Mouse (Mus musculus) T-helper 1 cell (primary cell): ENCODE results near the gene Hand2.

ENCODE experiments used
- in situ Hi-C: fragments of 300-600 bp; cut with MboI, MseI; formaldehyde crosslinking; loops from one replicate; pipeline ENCODE4 v1.15.1; 2025; ENCODE audit warnings: high pct_unique_total_duplicates

Gene Hand2

DNA sequence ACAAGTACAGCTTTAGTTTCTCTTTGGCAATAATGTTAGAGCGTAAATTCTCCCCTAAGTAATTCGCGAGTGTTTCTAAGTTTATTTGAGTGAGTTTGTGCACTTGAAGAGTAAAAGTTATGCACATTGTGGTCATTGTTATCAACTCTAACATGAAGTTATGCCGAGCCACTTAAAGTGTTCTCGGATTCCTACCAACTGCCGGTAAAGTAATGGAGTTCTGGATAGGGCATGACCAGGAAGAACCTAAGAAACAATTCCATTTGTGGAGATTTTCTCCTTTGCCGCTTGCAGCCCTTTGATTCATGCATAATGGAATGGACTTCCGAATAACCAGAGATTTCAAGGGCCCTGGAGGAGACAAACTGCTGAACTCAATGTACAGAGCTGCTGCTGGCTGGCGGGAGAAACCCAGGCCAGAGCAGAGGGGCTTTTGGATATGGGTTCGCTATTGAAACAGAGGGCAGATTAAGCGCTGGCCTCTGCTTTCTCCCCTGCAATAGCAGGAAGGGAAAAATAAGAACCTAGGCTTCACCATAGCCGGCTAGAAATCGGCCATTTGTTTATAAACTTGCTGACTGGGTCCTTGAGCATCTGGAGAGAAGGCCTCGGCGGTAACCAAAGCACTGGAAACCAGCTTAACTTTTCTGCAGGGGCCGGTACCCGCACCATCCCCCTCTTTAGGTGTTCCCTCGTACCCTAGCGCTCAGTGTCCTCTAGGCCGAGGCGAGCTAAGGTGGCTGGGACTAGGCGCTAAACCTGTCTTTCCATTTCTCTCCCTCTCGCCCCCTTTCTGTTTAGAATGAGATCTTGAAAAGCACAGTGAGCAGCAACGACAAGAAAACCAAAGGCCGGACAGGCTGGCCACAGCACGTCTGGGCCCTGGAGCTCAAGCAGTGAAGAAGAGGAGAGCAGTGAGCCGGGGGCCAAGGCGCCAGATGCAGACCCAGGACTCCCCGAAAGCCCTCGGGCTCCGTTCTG, 2.5 kb downstream of the Hand2 start:
- in situ Hi-C loops = loop anchor here (25.0 kb wide), 1 partner anchor 786 kb away; no protein-coding TSS in a partner anchor

DNA sequence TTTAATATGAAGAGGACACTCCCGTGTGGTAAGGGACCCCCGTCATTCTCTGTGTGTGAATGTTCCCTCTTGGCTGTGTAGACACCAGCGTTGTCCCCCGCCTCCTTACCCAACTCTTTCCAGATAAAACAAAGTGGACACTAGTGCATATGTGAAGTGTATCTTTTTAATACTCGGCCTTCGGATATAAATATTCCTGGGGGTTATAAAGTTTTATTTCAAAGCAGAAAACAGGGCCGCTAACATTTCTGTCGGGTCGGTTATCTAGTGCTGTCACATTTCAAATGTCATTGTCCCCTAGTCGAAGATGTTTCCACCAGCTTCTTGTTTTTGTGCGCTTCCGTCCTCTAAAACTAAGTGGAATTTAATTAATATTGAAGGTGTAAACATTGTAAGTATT, 3.3 kb downstream of the Hand2 start:
- in situ Hi-C loops = loop anchor here (25.0 kb wide), 1 partner anchor 787 kb away; no protein-coding TSS in a partner anchor

DNA sequence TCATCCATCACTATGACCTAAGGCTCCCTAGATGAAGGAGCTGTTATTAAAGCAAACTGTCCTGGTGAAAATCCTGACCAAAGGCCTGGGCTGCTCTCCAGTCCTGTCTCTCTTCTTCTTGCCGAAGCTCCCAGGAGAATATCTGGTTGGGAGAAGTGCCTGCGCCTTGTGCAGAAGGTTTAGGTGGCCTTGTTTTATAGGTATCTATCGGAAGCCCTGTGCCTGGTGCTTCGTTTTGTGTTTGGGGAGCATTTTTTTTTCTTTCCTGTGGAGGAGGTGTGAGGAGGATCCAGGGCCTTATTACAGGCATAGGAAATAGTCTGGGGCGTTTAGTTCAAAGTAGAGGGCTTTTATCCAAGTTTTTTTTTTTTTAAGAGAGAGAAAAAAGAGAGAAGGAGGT, 3.9 kb downstream of the Hand2 start:
- in situ Hi-C loops = loop anchor here (25.0 kb wide), 1 partner anchor 787 kb away; no protein-coding TSS in a partner anchor

DNA sequence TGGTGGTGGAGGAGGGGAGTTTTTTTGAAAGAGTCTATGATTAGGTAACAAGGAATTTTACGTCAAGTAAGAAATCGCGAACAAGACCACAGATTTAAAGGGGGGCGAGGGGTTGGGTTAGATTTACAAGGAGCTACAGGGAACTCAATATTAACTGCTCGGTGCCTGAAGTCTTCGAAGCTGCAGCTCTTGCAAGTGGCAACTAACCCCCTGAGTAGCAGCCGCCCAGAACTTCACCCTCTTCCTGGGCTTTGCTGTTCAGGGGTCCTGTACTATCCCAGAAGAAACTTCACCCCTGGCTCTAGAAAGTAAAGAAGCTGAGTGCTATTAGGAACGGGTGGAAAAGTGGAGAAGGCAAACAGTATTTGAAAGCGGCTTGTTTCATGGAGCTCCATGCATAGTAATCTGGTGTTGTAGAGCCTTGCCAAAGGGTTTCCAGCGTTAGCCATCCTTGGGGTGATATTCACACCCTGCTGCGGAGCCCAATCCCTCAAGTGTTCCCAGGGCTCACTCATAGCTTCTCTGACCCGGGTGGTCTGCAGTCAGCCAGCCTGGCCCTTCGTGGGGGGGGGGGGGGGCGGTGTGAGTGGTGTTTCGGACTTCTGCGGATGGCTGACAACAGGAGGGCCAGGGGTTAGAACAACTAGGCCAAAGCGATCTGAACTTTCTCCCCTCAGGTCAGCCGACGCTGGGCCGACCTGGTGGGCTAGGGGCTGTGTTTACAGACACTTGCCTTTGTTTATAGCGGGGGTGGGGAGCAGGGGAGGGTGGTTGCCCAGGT, 4.5 kb downstream of the Hand2 start:
- in situ Hi-C loops = no loop called here

DNA sequence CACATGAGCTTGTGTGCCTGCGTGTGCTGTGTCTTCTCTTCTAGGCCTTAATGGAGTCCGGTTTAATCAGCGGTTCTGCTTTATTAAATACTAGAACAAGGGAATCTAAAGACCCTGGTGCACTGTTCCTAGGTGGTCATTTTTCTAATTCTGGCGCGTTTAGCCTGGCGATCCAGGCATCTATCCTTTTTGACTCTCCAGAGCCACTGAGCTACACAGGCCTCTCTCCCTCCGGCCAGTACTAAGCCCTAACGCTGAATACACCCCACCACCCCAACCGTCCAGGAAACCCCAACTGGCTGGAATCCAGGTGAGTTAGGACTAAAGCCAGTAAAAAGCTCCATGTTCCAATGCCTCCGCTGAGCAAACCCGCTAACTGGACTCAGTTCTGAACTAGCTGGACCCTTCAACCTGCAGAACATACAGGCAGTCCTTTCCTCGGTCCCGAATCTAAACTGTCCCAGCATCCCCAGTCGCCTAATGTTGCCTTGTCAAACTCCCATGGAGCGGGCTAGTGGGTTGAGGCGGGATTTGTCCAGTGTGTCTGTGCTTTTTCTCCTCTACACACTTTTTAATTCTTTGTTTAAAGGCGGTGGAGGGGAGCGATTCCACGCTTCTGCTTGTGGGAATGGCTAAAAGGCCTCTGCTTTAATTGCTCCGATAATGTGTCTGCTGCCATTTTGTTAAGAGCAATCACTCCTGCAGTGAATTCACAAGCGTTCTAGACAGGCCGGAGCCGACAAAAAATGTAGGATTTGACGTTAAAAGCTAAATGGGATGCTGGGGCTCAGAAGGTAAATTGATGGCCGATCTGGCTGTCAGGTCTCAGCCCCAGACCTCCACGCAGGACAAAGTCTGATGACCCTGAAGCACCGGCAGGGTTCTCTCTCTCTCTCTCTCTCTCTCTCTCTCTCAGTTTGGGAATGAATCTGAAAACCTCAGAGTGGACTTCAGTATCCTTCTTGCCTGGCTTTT, 5.6 kb downstream of the Hand2 start:
- in situ Hi-C loops = no loop called here

DNA sequence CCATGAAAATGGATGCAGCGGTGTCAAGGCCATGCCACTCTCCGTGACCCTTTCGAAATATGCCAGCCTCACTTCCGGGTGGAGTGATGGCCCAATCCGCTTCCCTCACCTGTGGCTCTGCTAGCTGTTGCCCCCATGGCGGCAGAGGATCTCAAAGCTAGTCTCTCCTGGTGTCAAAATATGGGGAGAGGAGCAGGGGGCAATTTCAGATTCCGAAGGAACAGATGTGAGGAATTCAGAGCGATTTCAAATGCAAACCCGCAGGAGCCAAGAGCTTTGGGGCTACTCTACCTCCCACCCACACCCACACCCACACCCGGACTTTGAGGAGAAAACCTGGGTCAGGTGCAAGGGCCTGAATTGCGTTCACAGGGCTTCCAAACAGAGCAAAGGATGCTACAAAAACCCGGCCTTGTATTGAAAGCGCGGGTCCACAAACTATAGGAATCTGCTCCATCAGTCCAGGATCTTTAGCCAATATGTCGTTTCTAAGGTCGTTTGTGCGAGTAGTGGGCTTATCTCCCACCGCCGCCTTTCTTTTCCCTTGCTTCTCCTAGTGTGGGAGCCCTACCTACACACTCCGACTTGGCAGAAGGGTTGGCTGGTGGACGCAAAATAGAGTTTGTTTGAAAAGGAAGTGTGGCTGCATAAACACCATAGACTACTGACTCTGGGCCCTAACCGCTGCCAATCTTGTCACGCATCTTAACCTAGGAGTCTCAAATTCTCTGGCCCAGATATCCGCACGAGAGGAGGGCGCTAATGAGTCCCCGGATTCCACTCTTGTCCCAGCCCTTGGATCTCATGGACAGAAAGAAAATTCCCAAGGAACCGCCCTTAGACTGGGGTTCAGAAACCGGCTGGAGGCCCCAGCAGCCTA, 6.7 kb downstream of the Hand2 start:
- in situ Hi-C loops = no loop called here

DNA sequence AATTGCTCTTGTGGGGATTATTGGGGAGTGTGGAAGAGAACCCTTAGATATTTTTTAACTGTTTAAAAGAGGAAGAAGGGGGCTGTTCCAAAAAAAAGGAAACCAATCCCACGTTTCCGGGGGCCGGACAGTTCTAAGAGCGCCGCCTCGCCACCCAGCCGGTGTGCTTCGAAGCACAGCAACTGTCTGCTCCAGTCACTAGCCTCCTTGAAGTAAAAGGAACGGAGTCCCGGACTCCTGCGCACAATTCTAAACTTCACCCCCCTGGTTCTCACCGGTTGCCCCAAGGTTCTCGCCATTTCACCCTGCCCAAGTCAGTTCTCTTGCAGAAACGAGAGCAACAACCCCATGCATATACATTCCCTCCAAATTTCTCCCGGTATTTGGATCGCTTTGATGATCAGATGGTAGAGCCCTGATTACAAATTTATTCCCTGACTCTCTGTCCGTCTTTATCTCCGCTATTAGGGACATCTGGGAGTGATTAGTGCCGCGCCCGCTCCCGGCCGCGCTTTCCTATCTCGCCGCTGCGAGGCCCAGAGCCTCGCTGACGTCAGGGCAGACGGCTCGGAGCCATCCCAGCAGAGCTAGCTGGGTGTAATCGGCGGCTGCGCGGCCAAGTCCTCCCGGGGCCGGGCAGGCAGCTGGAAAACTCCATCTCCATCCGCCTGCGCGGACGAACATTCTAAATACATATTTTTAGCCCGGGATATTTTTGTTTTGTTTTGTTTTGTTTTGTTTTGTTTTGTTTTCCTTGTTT, 7.6 kb downstream of the Hand2 start:
- in situ Hi-C loops = no loop called here

DNA sequence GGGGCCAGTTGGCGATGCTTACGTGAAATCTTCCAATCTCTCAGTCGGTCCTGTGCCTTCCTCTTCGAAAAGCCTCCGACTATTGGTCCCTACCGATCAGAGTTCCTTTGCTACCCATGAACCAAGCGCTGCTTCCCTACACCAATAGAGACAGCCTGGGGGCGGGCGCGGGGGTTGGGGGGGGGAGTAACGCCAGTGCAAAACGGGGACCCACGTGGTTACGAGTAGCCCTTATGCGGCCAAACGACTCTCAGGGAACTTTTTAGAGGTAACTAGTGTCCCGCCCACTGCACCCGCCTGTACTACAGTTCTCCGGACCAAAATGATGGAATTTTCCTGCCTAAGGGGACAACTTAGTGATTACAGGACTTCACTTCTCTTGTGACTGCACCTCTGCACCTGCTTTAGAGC, 8.2 kb downstream of the Hand2 start:
- in situ Hi-C loops = no loop called here

DNA sequence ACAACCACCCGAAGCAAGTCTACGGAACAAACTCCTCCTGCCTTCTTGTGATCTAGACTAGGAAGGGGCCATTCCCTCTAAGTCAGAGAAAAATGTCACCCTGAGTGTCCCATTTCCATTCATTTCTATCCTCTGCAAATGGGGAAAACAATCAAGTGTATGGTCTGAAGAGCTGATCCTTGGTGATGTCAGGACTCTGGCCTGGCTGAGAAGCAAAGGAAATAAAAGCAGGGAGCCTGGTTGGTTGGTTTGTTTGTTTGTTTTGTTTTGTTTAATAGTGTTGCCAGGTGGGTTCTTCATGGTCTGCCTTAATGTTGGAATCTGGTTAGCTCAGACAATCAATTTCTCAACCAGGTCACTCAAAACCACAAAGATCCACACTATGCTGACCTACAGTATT, 9.3 kb downstream of the Hand2 start:
- in situ Hi-C loops = no loop called here

DNA sequence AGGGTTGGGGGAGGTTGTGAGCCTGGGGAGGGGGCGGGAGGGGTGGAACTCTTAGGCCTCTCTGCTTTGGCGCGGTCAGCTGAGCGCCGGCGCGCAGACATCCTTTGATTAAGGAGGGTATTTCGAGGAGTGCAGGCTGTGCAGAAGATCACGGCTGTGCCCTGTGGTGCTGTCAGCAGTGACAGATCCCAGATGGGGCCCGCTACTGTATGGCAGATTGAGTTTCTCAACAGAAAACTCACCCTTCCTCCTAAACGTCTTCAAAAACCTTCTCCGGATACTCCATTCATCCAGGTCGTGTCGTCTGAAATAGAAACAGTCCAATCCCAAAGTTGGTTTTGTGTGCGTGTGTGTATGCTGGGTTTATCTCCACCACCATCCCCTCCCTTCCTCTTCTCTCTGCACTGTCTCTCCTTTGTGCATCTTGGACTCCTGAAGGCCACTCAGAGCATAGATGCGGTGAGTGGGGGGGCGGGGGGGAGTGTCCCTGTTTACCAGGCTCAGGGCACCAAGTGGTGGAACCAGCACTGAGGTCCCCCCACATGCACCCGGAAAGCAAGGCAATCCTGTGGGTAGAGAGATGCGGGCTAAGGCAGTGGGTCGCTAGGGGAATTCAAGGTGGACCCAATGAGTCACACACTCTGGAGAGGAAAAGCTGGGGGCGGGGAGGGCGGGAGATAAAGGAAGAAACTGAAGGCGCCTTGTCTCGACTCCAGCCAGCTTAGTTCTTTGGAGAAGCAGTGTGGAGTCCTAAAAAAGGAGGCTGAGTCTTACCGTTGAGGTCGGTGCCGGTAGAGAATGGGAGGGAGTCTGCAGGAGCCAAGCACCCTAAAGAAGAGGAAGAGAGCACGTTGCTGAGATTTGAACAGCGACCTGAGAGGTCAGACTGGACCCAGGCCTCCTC, 11.2 kb downstream of the Hand2 start:
- in situ Hi-C loops = no loop called here

DNA sequence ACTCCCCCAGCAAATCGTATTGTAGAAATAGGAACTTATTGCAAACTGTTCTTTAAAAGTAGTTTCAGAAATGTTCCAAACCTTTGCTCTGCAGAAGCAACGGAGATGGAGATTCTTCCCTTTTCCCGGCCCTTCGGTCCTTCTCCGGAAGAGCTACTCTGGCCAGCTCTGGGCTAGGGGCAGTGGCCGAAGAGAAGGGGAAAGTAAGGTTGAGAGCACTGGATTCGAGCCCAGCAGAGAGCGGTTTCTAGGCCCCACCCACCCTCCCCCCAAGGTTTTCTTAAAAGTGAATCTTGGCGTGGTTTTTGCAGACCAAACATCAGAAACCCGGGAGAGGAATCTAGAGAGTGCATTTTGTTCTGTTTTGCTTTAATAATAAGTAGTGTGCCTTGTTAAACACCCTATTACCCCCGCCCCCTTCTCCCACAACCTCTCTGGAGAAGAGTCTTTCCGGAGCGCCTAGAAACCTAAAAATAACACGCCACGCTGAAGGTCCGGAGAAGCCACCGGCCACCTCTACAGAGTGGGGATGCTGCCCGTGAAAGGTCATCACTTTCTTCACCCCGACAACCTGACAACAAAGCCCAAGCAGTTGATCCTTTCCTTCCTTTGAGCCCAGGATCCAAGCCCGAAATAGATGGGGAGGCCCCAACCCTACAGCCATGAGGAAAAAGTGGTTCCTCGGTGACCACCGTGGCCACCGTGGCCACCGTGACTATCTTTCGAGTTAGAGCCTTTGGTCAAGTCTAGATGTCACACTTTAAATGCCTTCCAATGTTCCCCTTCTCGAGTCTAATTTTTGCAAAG, 12.1 kb downstream of the Hand2 start:
- in situ Hi-C loops = no loop called here

DNA sequence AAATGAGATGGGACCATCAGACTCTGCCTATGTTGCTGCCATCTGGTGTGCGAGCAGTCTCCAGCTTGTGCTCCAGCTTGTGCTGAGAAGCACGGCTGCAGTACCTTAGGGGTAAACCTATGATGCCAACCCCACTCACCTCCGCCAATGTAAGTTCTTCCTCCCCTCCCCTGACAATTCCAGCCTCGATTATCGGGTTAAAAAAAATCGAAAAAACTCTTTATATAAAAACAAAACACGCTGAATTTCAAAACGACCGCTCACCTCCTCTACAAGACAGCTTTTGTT, 12.6 kb downstream of the Hand2 start:
- in situ Hi-C loops = no loop called here

DNA sequence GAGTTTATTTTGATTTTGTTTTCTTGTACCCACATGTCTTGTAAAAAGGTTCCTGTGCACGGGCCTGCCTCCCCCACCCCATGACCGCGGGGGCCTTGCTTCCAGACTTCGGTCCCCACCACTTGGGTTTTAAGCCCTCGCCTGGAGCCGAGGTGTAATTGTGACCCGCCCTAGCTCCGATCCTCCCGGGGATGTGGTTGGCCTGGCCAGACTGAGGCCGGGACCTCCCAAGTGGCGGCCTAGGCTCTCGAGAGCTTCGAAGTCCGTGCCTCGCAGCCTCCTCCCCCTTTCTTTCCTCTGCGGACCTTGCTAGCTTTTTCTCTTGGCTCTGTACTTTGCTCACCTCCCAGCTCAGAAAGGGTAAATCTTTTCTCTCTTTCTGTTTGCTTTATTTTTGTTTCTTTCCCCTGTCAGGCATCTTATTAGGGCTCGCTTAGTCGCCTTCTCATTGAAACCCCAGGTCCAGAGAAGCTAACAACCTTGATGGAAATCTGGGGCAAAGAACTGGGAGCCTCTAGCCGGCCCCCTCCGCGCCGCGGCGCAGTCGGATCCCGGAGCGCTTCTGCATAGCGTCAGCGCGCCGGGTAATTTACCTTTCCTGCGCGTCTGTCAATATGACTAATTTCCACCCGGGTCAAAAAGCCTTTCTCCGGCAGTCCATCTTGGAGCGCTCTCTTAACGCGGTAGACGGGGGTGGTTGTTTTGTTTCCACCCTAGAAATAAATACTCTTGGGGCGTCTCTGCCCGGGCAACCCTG, 13.2 kb downstream of the Hand2 start:
- in situ Hi-C loops = no loop called here

DNA sequence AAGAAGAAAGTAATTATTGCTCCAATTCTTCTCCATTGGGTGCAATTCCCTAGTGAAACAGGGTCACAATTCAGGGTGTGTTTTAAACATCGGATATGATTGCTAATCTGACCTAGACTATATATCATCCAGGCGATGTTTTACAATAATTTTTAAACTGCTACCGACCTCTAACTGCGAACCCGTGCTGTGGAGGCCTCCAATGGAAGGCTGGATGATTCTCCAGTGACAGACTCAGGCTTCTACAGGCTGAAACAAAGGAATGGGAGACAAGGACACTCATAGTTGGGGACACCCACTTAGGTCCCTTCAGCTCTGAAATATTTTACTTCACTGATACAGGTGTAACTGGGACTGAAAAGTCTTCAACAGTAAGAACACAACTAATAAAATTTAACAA, 13.9 kb downstream of the Hand2 start:
- in situ Hi-C loops = no loop called here

DNA sequence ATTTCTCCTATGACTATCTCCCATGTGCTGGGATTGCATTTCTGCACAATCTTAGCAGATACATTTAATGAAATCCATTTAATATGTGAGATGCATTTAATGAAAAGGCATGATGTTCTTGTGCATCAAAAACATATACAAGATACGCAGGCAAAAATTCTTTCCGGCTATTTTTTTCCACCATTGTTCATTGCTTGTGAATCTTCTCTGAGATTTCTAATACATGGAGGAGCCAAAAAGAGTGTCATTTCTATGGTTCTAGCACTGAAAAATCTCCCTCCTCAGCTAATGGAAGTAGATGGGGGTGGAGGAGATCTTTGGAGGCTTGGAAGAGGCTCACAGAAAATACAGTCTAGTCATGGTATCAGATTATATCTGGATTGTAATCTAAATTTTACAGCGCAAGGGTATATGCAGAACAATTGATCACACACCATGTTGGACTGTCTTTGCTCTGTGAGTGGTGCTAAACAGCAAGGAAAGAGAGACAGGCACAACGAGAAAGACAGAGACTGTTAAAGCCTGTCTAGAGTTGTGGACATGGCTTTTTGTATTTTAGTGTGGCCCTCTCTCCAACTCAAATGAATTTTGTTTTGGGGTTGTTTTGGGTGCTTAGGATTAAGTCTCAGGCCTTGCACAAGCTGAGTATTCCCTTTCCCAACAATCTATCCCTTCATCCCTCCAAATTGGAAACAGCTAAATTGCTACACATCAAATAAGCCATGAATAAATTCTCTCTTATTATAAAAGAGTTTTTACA, 16.7 kb downstream of the Hand2 start:
- in situ Hi-C loops = no loop called here
